In genomic region chr3:29036146-29036545, GRCm38 (mm10) we compare ENCODE assay signal across 8 mouse cellular contexts. TPM values are rescaled to one million over a fixed set of nuclear protein-coding genes. Genes with fewer than 3 reads are reported as not detected.
DNase-seq lines count a peak whose midpoint lies in the region; ATAC-seq and TF ChIP-seq lines count a peak whose summit lies in the region.

No protein-coding gene starts in this region.

- ATAC-seq in granulocyte monocyte progenitor cell, adult 5-6 weeks (replicated peaks; ENCODE audit: poor library complexity, severe bottlenecking) = peak; percentile 56; the same call in 1 of the 2 replicates
- ATAC-seq in lung, embryonic 14.5 days (ENCODE audit: insufficient read depth) = peak; percentile 58; the same call in 1 of the 2 replicates

- no peaks in the 10 kb centered on the region for H3K36me3 ChIP-seq in lung, embryonic 14.5 days (ENCODE audit: insufficient read depth)

- WGBS in lung, embryonic 14.5 days = 2% methylated on average over 3 of the region's 3 CpGs

- no peak overlapping the region for H3K9ac ChIP-seq in lung, embryonic 14.5 days

- TF ChIP-seq CTCF in lung, embryonic 14.5 days (IDR thresholded peaks at IDR 0.05; ENCODE audit: low read depth) = peak; percentile 79

- peak; percentile 6 for DNase-seq in cerebellum, adult 9-10 months
- no peak for DNase-seq in cerebellum, adult 9-11 months
- DNase-seq in 3T3-L1 (ENCODE audit: low read depth, low spot score) = peak; percentile 60
- DNase-seq in cerebellum, postnatal 10 days = peak; percentile 64 to 73
- peak; percentile 85 for DNase-seq in lung, embryonic 14.5 days
- DNase-seq in right cerebral cortex, postnatal 10 days (ENCODE audit: low spot score in 2 of 2) = peak; percentile 60 to 70
- no peak for DNase-seq in urinary bladder, postnatal 36 days (ENCODE audit: low spot score in 2 of 2)

- no peak overlapping the region for H3K4me2 ChIP-seq in lung, embryonic 14.5 days

- no peak overlapping the region for H3K4me3 ChIP-seq in lung, embryonic 14.5 days (ENCODE audit: low read depth, low read length)

- H3K27me3 ChIP-seq in lung, embryonic 14.5 days (ENCODE audit: insufficient read depth, low read length) = no peaks in the 10 kb centered on the region

- no peak overlapping the region for H3K27ac ChIP-seq in lung, embryonic 14.5 days (ENCODE audit: low read depth)

- no peaks in the 10 kb centered on the region for H3K4me1 ChIP-seq in lung, embryonic 14.5 days (ENCODE audit: insufficient read depth)

- no peaks in the 10 kb centered on the region for H3K9me3 ChIP-seq in lung, embryonic 14.5 days (ENCODE audit: low read depth, low read length)

RNA-seq across cellular contexts. Expression of gene Egfem1, which starts 45.7 kb away (rescaled TPM):
- not detected in 2 replicates for total RNA-seq in granulocyte monocyte progenitor cell, adult 5-6 weeks (2014; fragmentation: Nextera tagmentation)
- not detected in 2 replicates for total RNA-seq in granulocyte monocyte progenitor cell, adult 5-6 weeks (2017)
- polyA plus RNA-seq in lung, embryonic 14.5 days (2014; fragmentation: Nextera tagmentation; extraction: Ambion mirVana) = 6.7 and 9.3 TPM in 2 replicates

Comparison
In these comparisons a context has a peak if more than half of its experiments do, and no peak if none do; other contexts are left out.
1. DNase-seq: peak in cerebellum, adult 9-10 months (single experiment), 3T3-L1 (single experiment), cerebellum, postnatal 10 days (2 of 2), lung, embryonic 14.5 days (single experiment) and right cerebral cortex, postnatal 10 days (2 of 2); none in cerebellum, adult 9-11 months (single experiment) and urinary bladder, postnatal 36 days (0 of 2).